Mouse (Mus musculus) layer of hippocampus, adult 11-12 months (tissue): ENCODE measurements around the gene Gm4981.
A peak's percentile ranks its signal among the peaks of the same experiment; 100 is the strongest.
"Not testable (repeated sequence)": the region's sequence is repeated elsewhere in the genome, so short reads cannot be mapped to it uniquely, and the experiment has no call there.

Experiments
- DNase-seq: peaks from one replicate; pipeline ENCODE4 v3.0.0; 2022; ENCODE audit warnings: low spot score

The Gm4981 gene

DNA sequence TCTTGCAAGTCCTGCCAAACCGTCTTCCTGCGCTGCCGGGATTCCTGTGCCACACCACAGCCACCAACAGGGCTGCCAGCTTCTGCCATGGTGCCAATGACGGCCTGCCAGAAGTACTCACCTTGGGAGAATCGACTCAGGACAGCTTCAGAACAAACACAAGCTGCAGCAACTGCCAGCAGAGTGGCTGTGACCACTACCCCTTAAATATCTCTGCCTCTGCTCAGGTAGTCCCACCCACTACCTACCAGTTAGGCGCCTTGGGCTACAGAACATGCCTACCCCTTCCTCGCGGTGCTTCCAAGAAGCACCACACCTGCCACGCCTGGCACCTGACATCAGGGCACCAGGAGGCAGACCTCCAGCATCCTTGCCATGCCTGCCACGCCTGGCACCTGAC is at the start of gene Gm4981:
Gene Gm4981, minus strand, starts transcription at position 89 of the 400 bp plus-strand sequence.
- DNase-seq, result no peak

DNA sequence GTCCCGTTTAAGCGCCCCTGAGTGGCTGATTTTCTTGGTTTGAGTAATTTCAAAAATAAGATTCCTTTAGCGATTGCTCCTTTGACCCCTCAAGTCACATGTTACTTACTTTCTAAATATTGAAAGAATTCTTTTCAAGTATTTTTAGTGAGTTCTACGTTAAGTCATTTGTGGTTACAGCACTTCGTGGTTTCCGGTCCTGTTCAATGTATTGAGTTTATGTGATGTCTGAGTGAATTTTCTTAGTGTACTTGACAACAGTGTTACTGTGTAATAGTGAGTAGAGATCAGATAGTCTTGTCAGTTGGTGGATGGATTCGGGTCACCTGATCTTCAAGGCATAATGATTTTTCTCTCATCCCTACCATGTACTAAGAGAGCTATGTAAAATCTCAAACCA is 45.7 kb upstream of the Gm4981 start:
- no peak for DNase-seq

- no peak for DNase-seq
Measured at GRCm38 (mm10) chr10:58258466-58258865, 22.0 kb upstream of the Gm4981 start.

DNA sequence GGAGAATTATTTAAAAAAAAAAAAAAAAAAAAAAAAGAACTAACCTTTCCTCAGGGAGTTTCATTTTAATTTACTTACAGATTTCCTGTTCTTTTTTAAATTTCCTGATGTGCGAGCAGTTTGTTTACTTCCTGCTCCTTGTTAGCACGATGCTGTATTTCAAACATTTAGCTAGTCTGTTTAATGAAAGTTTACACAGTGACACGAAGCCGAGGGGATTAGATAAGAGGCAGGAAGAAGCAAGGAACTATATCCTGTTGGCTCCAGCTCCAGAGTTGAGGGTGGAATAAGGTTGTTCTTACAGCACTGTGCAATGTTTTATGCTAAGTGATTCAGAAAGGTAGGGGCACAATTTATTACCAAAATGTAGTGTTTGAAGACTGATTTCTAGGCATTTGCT is 19.5 kb upstream of the Gm4981 start:
- no peak for DNase-seq

- DNase-seq, result peak; percentile 91
Measured at GRCm38 (mm10) chr10:58255213-58255892, 18.9 kb upstream of the Gm4981 start, which contains the start of gene Gcc2. Gcc2 (plus strand) TSS chr10:58255497.

DNA sequence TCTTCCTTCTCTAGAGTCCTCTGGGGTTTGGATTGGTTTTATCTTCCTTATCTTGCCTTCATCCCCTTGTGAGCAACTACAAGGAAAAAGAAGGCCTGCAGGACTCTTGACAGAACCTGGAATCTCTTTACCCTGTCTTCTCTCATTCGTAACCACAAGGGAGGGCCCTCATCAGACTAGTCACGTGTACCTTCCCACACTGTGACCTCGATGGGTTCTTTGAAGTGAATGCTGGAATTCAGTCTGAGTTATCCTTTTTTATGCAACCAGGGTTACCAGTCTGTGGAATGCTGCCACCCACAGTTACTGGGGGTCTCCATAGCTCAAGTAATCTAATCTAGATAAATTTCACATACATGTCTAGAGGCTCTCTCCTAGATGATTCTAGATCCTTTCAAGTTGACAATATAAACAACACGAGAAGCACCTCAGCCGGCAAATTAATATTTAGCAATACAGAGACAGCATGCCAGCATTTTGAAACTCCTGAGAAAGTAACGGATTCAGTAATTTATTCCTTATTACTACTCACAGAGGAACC is 18.2 kb upstream of the Gm4981 start:
- no peak for DNase-seq

- no peak for DNase-seq
Measured at GRCm38 (mm10) chr10:58249535-58249934, 13.0 kb upstream of the Gm4981 start.

DNA sequence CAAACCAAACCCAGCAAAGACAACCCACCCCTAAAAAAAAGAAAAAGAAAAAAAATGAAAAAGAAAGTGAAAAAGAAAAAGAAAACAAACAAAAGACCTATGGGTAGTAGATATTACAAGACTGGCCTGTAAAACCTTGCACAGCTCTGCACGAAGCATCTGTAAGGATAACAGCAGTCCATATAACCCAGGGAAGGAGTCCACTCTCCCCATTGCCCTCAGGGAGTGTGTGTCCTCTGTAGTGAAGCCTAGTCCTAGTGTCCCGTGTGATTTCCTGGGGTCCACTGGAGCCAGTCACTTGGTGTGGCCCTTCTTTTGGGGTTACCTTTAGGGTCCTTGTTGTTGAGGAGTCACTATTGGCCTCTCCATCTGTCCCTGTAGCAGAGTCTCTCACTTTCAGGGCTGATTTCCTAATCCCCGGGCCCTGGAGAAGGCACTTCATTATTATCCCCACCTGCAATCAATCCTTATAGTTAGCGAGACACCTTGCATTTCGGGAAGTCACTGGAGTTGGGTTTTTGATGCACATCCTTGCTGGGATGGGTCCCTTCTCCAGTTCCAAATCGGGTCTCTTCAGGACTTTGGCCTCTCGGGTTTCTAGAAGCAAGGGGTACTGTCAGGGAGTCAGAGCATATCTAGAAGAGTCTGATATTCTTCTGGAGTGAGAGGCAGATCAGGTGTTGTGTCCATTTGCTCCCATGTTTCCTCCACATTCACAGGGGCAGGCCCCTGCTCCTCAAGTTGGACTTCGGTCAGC is 2.7 kb upstream of the Gm4981 start:
- peak; percentile 59 for DNase-seq

DNA sequence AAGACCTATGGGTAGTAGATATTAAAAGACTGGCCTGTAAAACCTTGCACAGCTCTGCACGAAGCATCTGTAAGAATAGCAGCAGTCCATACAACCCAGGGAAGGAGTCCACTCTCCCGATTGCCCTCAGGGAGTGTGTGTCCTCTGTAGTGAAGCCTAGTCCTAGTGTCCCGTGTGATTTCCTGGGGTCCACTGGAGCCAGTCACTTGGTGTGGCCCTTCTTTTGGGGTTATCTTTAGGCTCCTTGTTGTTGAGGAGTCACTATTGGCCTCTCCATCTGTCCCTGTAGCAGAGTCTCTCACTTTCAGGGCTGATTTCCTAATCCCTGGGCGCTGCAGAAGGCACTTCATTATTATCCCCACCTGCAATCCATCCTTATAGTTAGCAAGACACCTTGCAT is 1.5 kb downstream of the Gm4981 start:
- DNase-seq, result not testable (repeated sequence)

- DNase-seq, result not testable (repeated sequence)
Measured at GRCm38 (mm10) chr10:58233740-58234121, 2.8 kb downstream of the Gm4981 start.

GRCm38 (mm10) chr10:58233054-58233739 is 3.3 kb downstream of the Gm4981 start:
- not testable (repeated sequence) for DNase-seq

- not testable (repeated sequence) for DNase-seq
Measured at GRCm38 (mm10) chr10:58232641-58232969, 3.9 kb downstream of the Gm4981 start, which contains the start of gene Duxf3. Duxf3 (minus strand) TSS chr10:58232675.

GRCm38 (mm10) chr10:58231779-58232640 is 4.5 kb downstream of the Gm4981 start:
- peak; percentile 78 for DNase-seq

- DNase-seq, result not testable (repeated sequence)
Measured at GRCm38 (mm10) chr10:58231088-58231487, 5.4 kb downstream of the Gm4981 start.

DNA sequence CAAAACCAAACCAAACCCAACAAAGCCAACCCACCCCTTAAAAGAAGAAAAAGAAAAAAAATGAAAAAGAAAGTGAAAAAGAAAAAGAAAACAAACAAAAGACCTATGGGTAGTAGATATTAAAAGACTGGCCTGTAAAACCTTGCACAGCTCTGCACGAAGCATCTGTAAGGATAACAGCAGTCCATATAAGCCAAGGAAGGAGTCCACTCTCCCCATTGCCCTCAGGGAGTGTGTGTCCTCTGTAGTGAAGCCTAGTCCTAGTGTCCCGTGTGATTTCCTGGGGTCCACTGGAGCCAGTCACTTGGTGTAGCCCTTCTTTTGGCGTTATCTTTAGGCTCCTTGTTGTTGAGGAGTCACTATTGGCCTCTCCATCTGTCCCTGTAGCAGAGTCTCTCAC is 6.5 kb downstream of the Gm4981 start:
- DNase-seq, result not testable (repeated sequence)

DNA sequence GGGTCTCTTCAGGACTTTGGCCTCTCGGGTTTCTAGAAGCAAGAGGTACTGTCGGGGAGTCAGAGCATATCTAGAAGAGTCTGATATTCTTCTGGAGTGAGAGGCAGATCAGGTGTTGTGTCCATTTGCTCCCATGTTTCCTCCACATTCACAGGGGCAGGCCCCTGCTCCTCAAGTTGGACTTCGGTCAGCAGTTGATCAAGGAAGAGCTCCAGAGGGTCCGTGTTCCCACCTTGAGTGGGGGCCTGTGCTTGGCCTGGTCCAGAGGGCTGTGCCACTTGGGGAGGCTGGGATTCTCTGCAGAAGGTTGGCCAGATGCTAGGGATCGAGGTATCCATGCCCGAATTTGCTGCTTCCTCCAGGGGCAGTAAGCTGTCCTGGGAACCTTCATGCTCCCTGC is 8.7 kb downstream of the Gm4981 start:
- not testable (repeated sequence) for DNase-seq

- not testable (repeated sequence) for DNase-seq
Measured at GRCm38 (mm10) chr10:58226357-58226756, 10.1 kb downstream of the Gm4981 start.

DNA sequence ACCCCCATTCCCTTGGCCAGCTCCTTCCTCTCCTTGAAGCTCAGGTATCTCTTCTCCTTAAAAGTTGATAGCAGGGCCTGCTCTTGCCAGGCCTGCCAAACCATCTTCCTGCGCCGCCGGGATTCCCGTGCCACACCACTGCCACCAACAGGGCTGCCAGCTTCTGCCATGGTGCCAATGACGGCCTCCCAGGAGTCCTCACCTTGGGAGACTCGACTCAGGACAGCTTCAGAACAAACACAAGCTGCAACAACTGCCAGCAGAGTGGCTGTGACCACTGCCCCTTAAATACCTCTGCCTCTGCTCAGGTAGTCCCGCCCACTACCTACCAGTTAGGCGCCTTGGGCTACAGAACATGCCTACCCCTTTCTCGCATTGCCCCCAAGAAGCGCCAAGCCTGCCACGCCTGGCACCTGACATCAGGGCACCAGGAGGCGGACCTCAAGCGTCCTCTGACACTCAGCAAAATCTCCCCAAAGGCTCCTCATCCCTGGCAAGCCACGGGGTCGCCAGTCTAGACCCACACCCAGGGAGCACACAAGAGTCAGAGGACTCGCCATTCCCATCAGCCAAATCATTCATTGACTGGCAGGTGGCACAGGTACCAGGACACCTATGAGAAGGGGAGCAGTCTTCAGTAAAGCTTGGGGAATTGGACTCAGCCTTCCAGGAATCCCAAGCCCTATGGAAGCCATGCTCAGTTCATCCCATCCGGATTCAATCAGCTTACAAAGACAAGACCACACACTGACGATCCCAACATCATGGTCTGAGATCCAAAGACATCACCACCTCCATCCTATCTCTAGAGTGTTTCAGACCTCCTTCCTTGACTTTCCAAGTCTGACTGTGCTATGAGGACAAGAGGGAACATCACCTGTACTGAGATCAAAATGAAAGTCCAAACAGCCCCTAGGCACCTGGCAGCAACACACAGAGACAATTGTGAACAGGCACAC is 11.4 kb downstream of the Gm4981 start, which contains the start of gene AW822073:
Gene AW822073, minus strand, starts transcription at position 104 of the 959 bp plus-strand sequence.
- not testable (repeated sequence) for DNase-seq

DNA sequence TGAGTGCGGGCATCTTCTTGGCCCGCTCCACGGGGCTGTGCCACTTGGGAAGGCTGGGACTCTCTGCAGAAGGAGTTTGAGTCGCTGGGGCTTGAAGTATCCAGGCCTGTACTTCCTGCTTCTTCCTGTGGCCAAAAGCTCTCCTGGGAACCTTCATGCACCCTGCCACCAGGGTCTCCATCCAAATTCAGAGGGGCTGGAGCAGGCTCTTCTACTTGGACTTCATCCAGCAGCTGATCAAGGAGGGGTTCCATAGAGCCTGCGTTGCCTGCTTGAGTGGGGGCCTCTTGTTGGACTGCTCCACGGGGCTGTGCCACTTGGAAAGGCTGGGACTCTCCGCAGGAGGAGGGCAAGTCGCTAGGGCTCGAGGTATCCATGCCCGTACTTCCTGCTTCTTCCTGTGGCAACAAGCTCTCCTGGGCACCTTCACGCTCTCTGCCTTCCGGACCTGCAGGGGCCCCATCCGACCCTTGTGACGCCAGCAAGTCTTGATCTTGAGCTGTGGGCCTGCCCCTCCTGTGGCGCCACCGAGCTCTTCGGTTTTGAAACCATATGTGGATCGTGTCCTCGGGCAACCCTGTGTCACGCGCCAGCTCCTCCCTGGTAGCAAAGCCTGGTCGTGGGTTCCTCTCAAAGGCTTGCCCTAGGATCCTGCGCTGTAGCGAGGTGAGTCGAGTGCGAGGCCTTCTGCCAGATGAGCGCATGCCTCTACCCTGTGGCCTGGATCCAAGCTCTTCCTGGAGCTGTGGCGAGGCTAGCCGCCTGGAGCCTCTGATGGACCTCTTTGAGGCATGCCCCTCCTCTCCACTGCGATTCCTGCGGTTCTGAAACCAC is 12.3 kb downstream of the Gm4981 start:
- DNase-seq, result peak; percentile 71
